Mouse (Mus musculus): ENCODE results near the gene Cyth3.

The Cyth3 gene

DNA sequence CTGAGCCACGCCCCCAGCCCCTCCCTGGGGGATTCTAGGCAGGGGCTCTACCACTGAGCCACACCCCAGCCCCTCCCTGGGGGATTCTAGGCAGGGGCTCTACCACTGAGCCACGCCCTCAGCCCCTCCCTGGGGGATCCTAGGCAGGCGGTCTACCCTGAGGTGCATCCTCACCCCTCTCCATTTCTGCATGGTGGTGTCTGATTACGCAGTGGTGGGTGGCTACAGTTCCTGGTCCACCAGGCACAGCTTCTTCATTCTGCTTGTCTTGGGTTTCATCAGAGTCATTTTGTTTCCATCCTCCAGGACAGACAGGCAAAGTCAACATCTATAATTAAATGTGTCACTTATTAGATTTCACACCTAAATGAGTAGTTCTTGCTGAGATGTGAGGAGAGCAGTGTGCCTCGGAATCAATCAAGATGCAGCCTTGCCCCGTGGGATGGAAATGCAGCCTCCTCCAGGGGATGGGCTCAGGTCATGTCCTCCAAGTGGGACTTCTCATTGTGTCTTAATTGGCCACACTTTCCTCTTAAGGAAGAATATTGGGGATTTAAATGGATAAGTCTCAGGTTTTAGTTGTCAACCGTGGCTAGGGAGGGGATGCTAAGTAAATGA, 18.0 kb upstream of the Cyth3 start:
- Histone ChIP-seq H3K27me3 (ENCODE audit: control insufficient read depth, insufficient read depth, low read length, poor library complexity, severe bottlenecking) (no peaks in the 10 kb centered on the region), H3K36me3 (ENCODE audit: control insufficient read depth, insufficient read depth, low read length, poor library complexity, severe bottlenecking) (no peaks in the 10 kb centered on the region)
- no peak for DNase-seq (ENCODE audit: low read depth, low spot score)

DNA sequence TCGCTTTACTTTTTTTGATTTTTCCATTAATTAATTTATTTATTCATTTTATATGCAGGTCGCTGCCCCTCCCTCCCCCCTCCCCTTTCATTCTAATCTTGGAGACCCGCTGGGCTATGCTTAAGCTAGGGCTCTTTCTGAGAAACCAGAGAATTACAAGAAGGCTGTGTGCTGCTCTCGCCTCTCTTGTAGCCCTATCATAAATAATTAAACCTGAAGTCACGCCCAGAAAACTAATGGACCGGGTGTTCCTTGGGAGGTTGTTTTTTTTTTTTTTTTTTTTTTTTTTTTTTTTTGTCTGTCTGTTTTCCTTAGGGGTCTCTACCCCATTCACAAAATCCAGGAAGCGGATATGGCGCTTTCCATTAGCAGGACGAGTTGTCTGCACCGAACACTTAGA, 15.5 kb upstream of the Cyth3 start:
- no peaks in the 10 kb centered on the region for H3K27me3 ChIP-seq (ENCODE audit: control insufficient read depth, insufficient read depth, low read length, poor library complexity, severe bottlenecking)
- H3K36me3 ChIP-seq (ENCODE audit: control insufficient read depth, insufficient read depth, low read length, poor library complexity, severe bottlenecking) = no peaks in the 10 kb centered on the region
- no peak for DNase-seq (ENCODE audit: low read depth, low spot score)

GRCm38 (mm10) chr5:143608175-143608574, 14.1 kb upstream of the Cyth3 start:
- Histone ChIP-seq H3K36me3 (ENCODE audit: control insufficient read depth, insufficient read depth, low read length, poor library complexity, severe bottlenecking) (no peaks in the 10 kb centered on the region), H3K27me3 (ENCODE audit: control insufficient read depth, insufficient read depth, low read length, poor library complexity, severe bottlenecking) (no peaks in the 10 kb centered on the region)
- DNase-seq (ENCODE audit: low read depth, low spot score) = no peak

DNA sequence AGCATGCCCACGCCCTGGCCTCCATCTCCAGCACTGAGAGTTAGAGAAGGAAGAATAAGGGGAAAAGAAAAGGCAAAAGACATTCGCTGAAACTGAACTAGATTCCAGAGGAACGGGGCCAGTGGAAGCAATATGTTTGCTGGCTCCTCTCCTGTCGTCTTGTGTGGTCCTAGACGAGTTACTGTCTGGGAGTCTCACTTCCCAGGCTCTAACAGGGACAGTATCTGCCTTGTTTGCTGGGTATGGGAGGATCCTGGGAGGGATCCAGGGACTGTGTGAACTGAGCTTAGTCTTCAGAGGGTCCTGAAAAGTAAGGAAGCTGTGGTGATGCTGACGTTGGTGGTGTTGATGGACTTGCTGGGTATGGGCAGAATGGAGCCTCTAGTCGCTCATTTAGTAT, 10.3 kb upstream of the Cyth3 start:
- DNase-seq (ENCODE audit: low read depth, low spot score) = no peak
- no peaks in the 10 kb centered on the region for H3K36me3 ChIP-seq (ENCODE audit: control insufficient read depth, insufficient read depth, low read length, poor library complexity, severe bottlenecking)
- H3K27me3 ChIP-seq (ENCODE audit: control insufficient read depth, insufficient read depth, low read length, poor library complexity, severe bottlenecking) = no peaks in the 10 kb centered on the region

DNA sequence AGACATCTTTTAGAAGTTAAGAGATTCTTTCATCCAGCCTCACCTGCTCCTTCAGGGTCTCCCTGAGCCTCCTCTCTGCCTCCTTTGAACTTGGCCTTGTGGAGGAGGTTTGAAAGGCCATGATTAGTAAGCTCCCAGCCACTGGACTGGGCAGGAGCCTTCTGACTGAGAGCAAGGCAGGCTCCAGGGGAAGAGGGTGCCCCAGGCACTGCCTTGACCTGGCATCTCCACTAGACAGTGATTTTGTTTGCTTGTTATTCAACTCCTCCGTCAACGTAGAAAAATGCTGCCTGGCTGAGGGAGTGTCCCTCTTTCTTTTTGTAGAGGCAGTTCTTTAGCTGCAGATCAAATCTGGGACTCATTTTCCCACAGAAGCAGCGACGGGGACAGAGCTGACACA, 9.0 kb upstream of the Cyth3 start:
- Histone ChIP-seq H3K27me3 (ENCODE audit: control insufficient read depth, insufficient read depth, low read length, poor library complexity, severe bottlenecking) (no peaks in the 10 kb centered on the region), H3K36me3 (ENCODE audit: control insufficient read depth, insufficient read depth, low read length, poor library complexity, severe bottlenecking) (no peaks in the 10 kb centered on the region)
- DNase-seq (ENCODE audit: low read depth, low spot score) = no peak

- no peaks in the 10 kb centered on the region for H3K27me3 ChIP-seq (ENCODE audit: control insufficient read depth, insufficient read depth, low read length, poor library complexity, severe bottlenecking)
- no peaks in the 10 kb centered on the region for H3K36me3 ChIP-seq (ENCODE audit: control insufficient read depth, insufficient read depth, low read length, poor library complexity, severe bottlenecking)
- no peak for DNase-seq (ENCODE audit: low read depth, low spot score)
Observed at GRCm38 (mm10) chr5:143614519-143614918, 7.7 kb upstream of the Cyth3 start.

GRCm38 (mm10) chr5:143615353-143615752, 6.9 kb upstream of the Cyth3 start:
- Histone ChIP-seq H3K36me3 (ENCODE audit: control insufficient read depth, insufficient read depth, low read length, poor library complexity, severe bottlenecking) (no peaks in the 10 kb centered on the region), H3K27me3 (ENCODE audit: control insufficient read depth, insufficient read depth, low read length, poor library complexity, severe bottlenecking) (no peaks in the 10 kb centered on the region)
- no peak for DNase-seq (ENCODE audit: low read depth, low spot score)

DNA sequence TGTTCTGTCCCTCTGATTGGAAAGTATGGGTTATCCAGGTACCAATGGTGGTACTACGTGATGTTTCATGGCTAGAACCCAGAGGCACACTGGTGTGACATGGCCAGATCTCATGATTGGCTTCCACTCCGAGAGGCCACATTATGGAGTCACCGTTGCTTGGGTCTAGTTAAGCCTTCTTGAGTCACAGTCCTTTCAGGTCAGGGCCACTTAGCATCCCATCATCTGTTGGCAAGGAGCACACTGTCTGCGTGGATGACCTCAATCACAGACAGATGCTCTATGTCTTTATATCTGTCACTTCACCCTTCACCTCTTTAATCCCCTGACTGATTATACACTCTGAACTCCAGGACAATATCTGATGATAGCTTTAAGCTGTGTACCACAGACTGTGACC, 6.1 kb upstream of the Cyth3 start:
- no peak for DNase-seq (ENCODE audit: low read depth, low spot score)
- Histone ChIP-seq H3K27me3 (ENCODE audit: control insufficient read depth, insufficient read depth, low read length, poor library complexity, severe bottlenecking) (no peaks in the 10 kb centered on the region), H3K36me3 (ENCODE audit: control insufficient read depth, insufficient read depth, low read length, poor library complexity, severe bottlenecking) (no peaks in the 10 kb centered on the region)

GRCm38 (mm10) chr5:143616657-143617329, 5.5 kb upstream of the Cyth3 start:
- H3K36me3 ChIP-seq (ENCODE audit: control insufficient read depth, insufficient read depth, low read length, poor library complexity, severe bottlenecking) = no peaks in the 10 kb centered on the region
- H3K27me3 ChIP-seq (ENCODE audit: control insufficient read depth, insufficient read depth, low read length, poor library complexity, severe bottlenecking) = no peaks in the 10 kb centered on the region
- DNase-seq (ENCODE audit: low read depth, low spot score) = no peak

DNA sequence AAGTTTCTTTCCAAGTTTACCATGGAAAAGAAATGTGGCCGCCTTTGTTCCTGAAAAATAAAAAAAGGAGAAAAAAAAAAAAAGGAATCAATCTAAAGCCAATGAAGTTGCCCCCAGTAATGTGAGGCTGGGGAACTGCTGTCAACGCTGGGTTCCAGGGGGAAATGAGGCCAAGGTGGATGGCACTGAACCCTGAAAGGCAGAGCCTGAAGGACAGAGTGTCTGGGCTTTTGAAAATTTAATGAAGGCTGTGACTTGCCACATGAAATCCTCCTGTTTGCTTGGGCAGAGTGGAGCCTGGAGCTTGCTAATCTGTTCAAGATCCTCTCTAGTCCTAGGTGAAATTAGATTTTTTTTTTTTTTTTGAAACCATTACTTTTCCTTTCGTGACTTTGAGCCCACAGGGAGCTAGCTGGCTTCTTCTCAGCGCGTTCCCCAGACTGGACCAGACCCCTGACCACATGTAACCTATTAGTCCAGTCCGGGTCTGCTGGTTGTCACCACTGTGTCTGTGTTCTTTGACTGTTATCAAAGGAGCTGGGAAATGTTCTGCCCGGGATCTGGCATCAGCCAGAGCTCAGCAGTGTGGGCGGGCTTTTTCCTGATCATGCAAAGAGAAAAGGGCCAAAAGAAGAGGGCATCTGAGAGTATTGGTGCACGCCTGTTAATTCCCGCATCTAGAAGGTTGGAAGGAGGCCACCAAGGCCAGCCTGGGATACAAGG, 4.6 kb upstream of the Cyth3 start:
- no peaks in the 10 kb centered on the region for H3K27me3 ChIP-seq (ENCODE audit: control insufficient read depth, insufficient read depth, low read length, poor library complexity, severe bottlenecking)
- DNase-seq (ENCODE audit: low read depth, low spot score) = no peak
- H3K36me3 ChIP-seq (ENCODE audit: control insufficient read depth, insufficient read depth, low read length, poor library complexity, severe bottlenecking) = no peaks in the 10 kb centered on the region

DNA sequence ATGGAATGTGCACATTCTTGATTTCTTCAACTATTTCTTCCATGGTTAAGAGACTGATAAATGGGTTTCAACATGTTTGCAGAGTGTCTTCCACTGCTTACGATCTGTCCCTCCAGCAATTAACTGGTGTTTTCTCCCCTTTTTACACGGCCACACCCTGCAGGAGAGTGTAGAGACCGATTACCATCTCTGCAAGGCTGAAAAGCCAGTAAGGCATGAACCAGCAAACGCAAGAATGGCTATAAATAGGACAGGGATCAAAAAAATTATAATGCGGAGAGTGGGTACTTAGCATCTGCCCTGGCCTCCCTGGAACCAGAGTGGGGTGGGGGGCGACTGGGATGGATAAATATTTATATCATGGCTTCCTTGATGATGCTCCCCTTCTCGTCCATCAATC, 3.7 kb upstream of the Cyth3 start:
- H3K27me3 ChIP-seq (ENCODE audit: control insufficient read depth, insufficient read depth, low read length, poor library complexity, severe bottlenecking) = no peaks in the 10 kb centered on the region
- no peak for DNase-seq (ENCODE audit: low read depth, low spot score)

DNA sequence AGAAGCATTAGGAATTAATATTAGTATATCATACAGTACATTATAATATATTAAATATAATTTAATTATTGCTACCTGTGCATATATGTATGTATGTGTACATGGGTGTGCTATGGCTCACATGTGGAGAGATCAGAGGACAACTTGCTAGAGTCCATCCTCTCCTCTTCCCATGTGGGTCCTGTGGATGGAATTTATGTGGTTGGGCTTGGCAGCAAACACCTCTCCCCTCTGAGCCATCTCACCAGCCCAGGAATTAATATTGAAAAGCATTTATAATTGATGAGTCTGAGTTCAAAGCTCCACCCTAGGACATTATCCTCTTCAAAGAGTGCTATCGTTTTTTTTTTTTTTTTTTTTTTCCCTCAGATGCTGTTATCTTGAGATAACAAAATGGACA, 2.1 kb upstream of the Cyth3 start:
- no peaks in the 10 kb centered on the region for H3K36me3 ChIP-seq (ENCODE audit: control insufficient read depth, insufficient read depth, low read length, poor library complexity, severe bottlenecking)
- no peaks in the 10 kb centered on the region for H3K27me3 ChIP-seq (ENCODE audit: control insufficient read depth, insufficient read depth, low read length, poor library complexity, severe bottlenecking)
- no peak for DNase-seq (ENCODE audit: low read depth, low spot score)

More for the DNA sequence above, 3.7 kb upstream of the Cyth3 start:
- H3K36me3 ChIP-seq (ENCODE audit: control insufficient read depth, insufficient read depth, low read length, poor library complexity, severe bottlenecking) = no peaks in the 10 kb centered on the region

- no peak for DNase-seq (ENCODE audit: low read depth, low spot score)
- Histone ChIP-seq H3K27me3 (ENCODE audit: control insufficient read depth, insufficient read depth, low read length, poor library complexity, severe bottlenecking) (no peaks in the 10 kb centered on the region), H3K36me3 (ENCODE audit: control insufficient read depth, insufficient read depth, low read length, poor library complexity, severe bottlenecking) (no peaks in the 10 kb centered on the region)
Observed at GRCm38 (mm10) chr5:143620941-143621340, 1.3 kb upstream of the Cyth3 start.

DNA sequence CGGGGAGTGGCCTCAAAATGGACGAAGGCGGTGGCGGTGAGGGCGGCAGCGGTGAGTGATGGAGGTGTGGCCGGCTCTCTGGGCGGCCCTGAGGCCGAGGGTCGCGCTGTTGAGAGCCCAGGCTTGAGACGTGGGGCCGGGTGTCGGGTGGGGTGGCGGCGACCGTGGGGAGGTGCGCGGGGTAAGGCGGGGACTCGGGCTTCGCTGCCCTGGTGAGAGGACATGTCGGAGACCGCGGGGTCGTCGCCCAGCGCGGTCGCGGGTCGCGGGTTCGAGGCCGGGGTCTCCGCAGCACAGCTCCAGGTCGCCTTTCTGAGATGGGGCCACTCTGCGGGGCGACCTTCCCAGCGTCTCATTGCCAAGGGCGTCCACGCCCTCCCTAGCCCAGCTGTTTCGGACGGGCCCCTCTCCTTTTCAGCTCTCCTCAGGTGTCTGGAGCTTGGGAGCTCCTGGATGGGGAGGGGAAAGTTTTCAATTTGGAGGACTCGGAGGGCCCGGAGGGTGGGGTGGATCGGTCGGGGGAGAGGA, 440 bp downstream of the Cyth3 start:
- DNase-seq (ENCODE audit: low read depth, low spot score) = no peak
- H3K27me3 ChIP-seq (ENCODE audit: control insufficient read depth, insufficient read depth, low read length, poor library complexity, severe bottlenecking) = no peaks in the 10 kb centered on the region
- H3K36me3 ChIP-seq (ENCODE audit: control insufficient read depth, insufficient read depth, low read length, poor library complexity, severe bottlenecking) = no peaks in the 10 kb centered on the region

Data from splenic B cell, adult 2 months (primary cell).